Mouse (Mus musculus) hindbrain, embryonic 10.5 days (tissue): ENCODE measurements at regions not wholly inside any gene's neighbourhood (a gene's known extent, or its start where the extent isn't known, plus 50 kb on each side); places are given as distances from the start of the nearest gene placed in this dataset.

Source experiments
- DNase-seq: peaks from one replicate; pipeline ENCODE4 v3.0.0-alpha.2; 2017; ENCODE audit warnings: low spot score
- H3K27ac ChIP-seq: fragments of 300-500 bp; sonication (generic); 2 replicates; pipeline ENCODE4 v1.5.1; 2016; ENCODE audit warnings: mild to moderate bottlenecking, moderate library complexity
- H3K27me3 ChIP-seq: fragments of 300-500 bp; sonication (generic); 2 replicates; pipeline ENCODE4 v1.6.1; 2016; ENCODE audit warnings: mild to moderate bottlenecking; ENCODE audit not compliant: poor library complexity, insufficient read depth, severe bottlenecking
- H3K36me3 ChIP-seq: fragments of 300-500 bp; sonication (generic); 2 replicates; pipeline ENCODE4 v1.6.1; 2016; ENCODE audit warnings: mild to moderate bottlenecking, moderate library complexity
- H3K4me1 ChIP-seq: fragments of 300-500 bp; sonication (generic); replicated peaks from 2 replicates; pipeline ENCODE4 v1.6.1; 2016; ENCODE audit warnings: mild to moderate bottlenecking
- H3K4me3 ChIP-seq: fragments of 300-500 bp; sonication (generic); 2 replicates; pipeline ENCODE4 v1.5.1; 2016; ENCODE audit warnings: mild to moderate bottlenecking, moderate library complexity
- H3K9me3 ChIP-seq: fragments of 300-500 bp; sonication (generic); 2 replicates; pipeline ENCODE4 v1.6.1; 2016; ENCODE audit warnings: mild to moderate bottlenecking, moderate library complexity
- WGBS: fragments of 180-500 bp; shearing (Covaris S2); methylation state at CpG from one replicate; pipeline ENCODE4 v1.1.7; 2016; 5-methylcytosine and 5-hydroxymethylcytosine counted together

GRCm38 (mm10) chr11:28695031-28695430 lies 110.9 kb upstream of the Ccdc85a start:
- Histone ChIP-seq H3K36me3 (no peaks in the 10 kb centered on the region), H3K4me3 (no peak overlapping the region), H3K27ac (no peak overlapping the region), H3K4me1 (peaks cover 35% of the 10 kb centered on the region), H3K27me3 (no peaks in the 10 kb centered on the region), H3K9me3 (no peaks in the 10 kb centered on the region)
- no peak for DNase-seq
- 89% methylated on average over 3 of the region's 3 CpGs for WGBS

- Histone ChIP-seq H3K4me1 (peaks cover 35% of the 10 kb centered on the region), H3K4me3 (no peak overlapping the region), H3K36me3 (no peaks in the 10 kb centered on the region), H3K27ac (no peak overlapping the region), H3K27me3 (no peaks in the 10 kb centered on the region), H3K9me3 (no peaks in the 10 kb centered on the region)
- WGBS = 57% methylated on average over 1 of the region's 1 CpGs
- DNase-seq = no peak
Observed at GRCm38 (mm10) chr11:28693303-28693702, 109.2 kb upstream of the Ccdc85a start.

- H3K4me3 ChIP-seq = no peak overlapping the region
- 38% methylated on average over 3 of the region's 3 CpGs for WGBS
- H3K4me1 ChIP-seq = peaks cover 28% of the 10 kb centered on the region
- no peaks in the 10 kb centered on the region for H3K9me3 ChIP-seq
- no peaks in the 10 kb centered on the region for H3K36me3 ChIP-seq
- H3K27ac ChIP-seq = peak overlapping the region; percentile 42
- peak; percentile 58 for DNase-seq
- no peaks in the 10 kb centered on the region for H3K27me3 ChIP-seq
Observed at GRCm38 (mm10) chr11:28692263-28693194, 108.4 kb upstream of the Ccdc85a start.

DNA sequence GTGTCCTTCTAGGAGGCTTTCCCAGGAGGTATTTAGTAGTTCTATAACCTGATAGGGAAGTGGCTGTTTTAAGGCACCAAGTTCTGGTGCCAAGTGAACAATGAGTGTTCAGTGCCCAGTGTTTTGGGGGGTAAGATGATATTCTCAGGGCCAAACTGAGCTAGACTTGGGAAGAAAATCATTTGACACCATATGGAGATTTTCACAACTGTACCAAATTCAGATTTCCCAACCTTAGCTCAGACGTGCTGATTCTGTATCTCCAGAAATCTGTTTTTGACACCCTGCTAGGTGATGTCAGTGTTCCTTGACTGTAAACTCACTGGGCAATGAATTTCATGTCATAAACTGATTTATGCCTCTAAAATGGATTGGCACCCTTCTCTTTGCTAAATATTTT lies 104.3 kb upstream of the Ccdc85a start:
- WGBS = 78% methylated on average over 1 of the region's 1 CpGs

GRCm38 (mm10) chr11:28685407-28685806 lies 101.3 kb upstream of the Ccdc85a start:
- no peak overlapping the region for H3K4me3 ChIP-seq
- DNase-seq = no peak
- no peaks in the 10 kb centered on the region for H3K36me3 ChIP-seq
- H3K9me3 ChIP-seq = no peaks in the 10 kb centered on the region
- peaks cover 12% of the 10 kb centered on the region for H3K4me1 ChIP-seq
- H3K27ac ChIP-seq = no peak overlapping the region
- H3K27me3 ChIP-seq = no peaks in the 10 kb centered on the region

More for the DNA sequence above, 104.3 kb upstream of the Ccdc85a start:
- no peak for DNase-seq
- no peak overlapping the region for H3K4me3 ChIP-seq
- H3K9me3 ChIP-seq = no peaks in the 10 kb centered on the region
- H3K27ac ChIP-seq = no peak overlapping the region
- no peaks in the 10 kb centered on the region for H3K27me3 ChIP-seq
- H3K36me3 ChIP-seq = no peaks in the 10 kb centered on the region
- H3K4me1 ChIP-seq = peaks cover 29% of the 10 kb centered on the region

DNA sequence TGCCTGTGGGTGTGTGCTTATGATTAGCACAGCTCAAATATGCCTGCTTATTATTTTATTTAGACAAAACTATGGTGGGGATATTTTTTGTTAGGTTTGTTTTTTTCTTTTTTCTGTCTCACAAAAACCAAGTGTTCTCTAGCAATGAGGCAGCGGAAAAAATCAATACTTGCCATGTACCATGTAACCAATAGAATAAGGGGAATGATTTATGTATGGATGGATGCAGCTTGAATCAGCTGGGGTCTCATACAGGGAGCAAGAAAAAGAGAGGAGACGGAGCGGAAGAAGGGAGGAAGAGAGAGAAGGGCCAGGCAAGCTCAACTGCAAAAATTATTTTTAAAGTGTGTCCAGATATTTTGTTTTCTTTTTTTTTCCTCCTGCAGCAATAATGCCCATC lies 97.2 kb upstream of the Ccdc85a start:
- Histone ChIP-seq H3K27me3 (no peaks in the 10 kb centered on the region), H3K9me3 (no peaks in the 10 kb centered on the region), H3K36me3 (no peaks in the 10 kb centered on the region), H3K4me1 (peaks cover 15% of the 10 kb centered on the region), H3K27ac (no peak overlapping the region), H3K4me3 (no peak overlapping the region)
- whole genome bisulfite sequencing = 70% methylated on average over 3 of the region's 3 CpGs
- no peak for DNase-seq

DNA sequence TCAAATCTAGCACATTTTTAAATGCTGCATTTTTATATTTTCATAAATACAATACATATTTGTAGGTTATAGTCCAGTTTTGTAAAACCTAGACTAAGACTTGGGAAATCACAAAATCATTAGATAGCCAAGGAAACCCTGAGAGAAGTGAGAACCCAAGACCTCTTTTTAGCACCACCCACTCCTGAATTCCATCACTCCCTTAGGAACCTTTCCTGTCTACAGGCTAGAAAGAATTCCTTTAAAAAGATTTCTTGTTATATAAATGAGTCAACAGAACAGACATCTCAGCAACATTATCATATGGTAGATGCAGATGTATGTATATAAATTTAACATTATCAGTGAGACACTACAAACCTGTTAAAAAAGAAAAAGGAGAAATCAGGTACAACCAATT lies 86.6 kb upstream of the Ccdc85a start:
- Histone ChIP-seq H3K27ac (no peak overlapping the region), H3K9me3 (no peaks in the 10 kb centered on the region), H3K36me3 (no peaks in the 10 kb centered on the region), H3K4me3 (no peak overlapping the region), H3K4me1 (no peaks in the 10 kb centered on the region), H3K27me3 (no peaks in the 10 kb centered on the region)
- DNase-seq = no peak

DNA sequence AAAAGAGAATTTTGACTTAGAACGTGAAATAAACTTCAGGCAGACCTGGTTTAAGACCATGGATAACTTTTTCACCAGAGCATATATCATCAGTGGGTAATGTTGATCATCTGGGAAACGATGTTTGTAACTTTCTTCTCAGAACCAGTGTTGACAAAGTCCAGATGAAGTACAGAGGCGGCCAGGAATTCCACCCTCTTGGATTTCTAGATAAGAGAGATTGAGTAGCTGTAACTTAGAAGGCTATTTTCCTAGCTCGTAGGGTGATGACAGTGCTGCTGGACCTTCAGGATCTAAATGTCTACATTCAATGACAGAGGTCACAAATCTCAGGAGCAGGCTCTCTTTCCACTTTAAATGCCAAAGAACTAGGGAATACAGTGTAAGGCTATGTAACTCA lies 85.2 kb upstream of the Ccdc85a start:
- no peak for DNase-seq
- Histone ChIP-seq H3K27me3 (no peaks in the 10 kb centered on the region), H3K27ac (no peak overlapping the region), H3K36me3 (no peaks in the 10 kb centered on the region), H3K4me3 (no peak overlapping the region), H3K4me1 (no peaks in the 10 kb centered on the region), H3K9me3 (no peaks in the 10 kb centered on the region)
- 87% methylated on average over 4 of the region's 4 CpGs for WGBS

GRCm38 (mm10) chr11:28660377-28660776 lies 76.3 kb upstream of the Ccdc85a start:
- Histone ChIP-seq H3K4me1 (peaks cover 8% of the 10 kb centered on the region), H3K9me3 (no peaks in the 10 kb centered on the region), H3K27ac (no peak overlapping the region), H3K4me3 (no peak overlapping the region), H3K36me3 (no peaks in the 10 kb centered on the region), H3K27me3 (no peaks in the 10 kb centered on the region)
- 78% methylated on average over 4 of the region's 4 CpGs for WGBS
- DNase-seq = no peak

DNA sequence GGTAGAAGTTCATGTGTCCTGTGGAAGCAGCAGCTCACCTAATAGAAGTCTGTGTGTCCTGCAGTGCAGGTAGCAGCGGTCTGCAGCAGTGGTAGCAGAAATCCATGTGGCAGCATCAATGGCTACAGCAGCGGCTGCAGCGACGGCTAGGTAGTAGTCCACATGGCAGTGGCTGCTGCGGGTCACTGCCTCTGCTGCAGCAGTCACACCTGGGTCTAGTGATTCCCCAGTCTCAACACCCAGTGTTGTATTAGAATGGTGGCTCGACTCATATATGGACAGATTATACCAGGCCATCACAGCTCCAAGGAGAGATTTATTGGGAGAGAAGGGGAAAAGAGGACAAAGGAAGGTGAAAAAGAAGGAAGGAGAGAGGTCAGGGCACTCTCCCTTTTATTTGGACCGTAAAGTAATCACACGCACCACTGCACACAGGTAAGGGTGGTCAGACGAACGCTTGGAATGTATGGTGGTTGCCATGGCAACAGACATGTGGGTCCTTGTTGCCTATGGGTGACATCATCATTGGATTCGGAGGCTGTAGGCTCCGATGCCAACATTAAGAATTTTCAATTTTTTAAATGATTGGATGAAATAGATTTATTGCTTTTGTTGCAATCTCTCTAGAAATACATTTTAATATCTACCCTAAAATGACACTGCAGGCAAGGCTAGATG lies 71.2 kb upstream of the Ccdc85a start:
- Histone ChIP-seq H3K27me3 (no peaks in the 10 kb centered on the region), H3K4me1 (peaks cover 8% of the 10 kb centered on the region), H3K36me3 (no peaks in the 10 kb centered on the region), H3K27ac (no peak overlapping the region), H3K9me3 (no peaks in the 10 kb centered on the region), H3K4me3 (no peak overlapping the region)
- DNase-seq = no peak
- WGBS = 87% methylated on average over 12 of the region's 12 CpGs

- no peaks in the 10 kb centered on the region for H3K36me3 ChIP-seq
- H3K27ac ChIP-seq = peak overlapping the region; percentile 45; the same call in 1 of the 2 replicates
- no peak for DNase-seq
- no peak overlapping the region for H3K4me3 ChIP-seq
- H3K9me3 ChIP-seq = no peaks in the 10 kb centered on the region
- H3K4me1 ChIP-seq = peaks cover 15% of the 10 kb centered on the region
- H3K27me3 ChIP-seq = no peaks in the 10 kb centered on the region
- 77% methylated on average over 7 of the region's 7 CpGs for WGBS
Observed at GRCm38 (mm10) chr11:28649446-28649845, 65.3 kb upstream of the Ccdc85a start.

DNA sequence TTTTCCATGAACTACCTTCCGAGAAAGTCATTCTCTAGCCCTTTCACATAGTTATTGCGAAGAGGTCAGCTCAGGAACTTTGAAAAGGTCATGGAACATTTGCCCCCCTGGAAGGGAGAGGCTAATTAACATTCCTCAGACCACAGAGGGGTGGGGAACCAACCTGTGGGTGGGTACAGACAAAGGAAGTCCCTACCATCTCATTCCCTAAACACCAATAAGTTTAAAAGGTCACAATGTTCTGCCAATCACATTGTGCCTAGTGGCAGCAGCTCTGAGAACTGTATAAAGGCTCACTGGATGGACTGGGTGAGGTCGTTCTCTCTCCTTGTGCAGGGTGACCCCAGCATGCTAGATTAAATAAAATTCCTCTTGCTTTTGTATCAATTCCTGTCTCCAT lies 64.8 kb upstream of the Ccdc85a start:
- WGBS = 25% methylated on average over 3 of the region's 3 CpGs
- Histone ChIP-seq H3K4me3 (no peak overlapping the region), H3K27me3 (no peaks in the 10 kb centered on the region), H3K27ac (no peak overlapping the region; the same call in 1 of the 2 replicates), H3K4me1 (peaks cover 15% of the 10 kb centered on the region), H3K36me3 (no peaks in the 10 kb centered on the region), H3K9me3 (no peaks in the 10 kb centered on the region)
- no peak for DNase-seq

- H3K9me3 ChIP-seq = no peaks in the 10 kb centered on the region
- H3K4me3 ChIP-seq = no peak overlapping the region
- no peak overlapping the region for H3K27ac ChIP-seq
- H3K27me3 ChIP-seq = no peaks in the 10 kb centered on the region
- WGBS = 96% methylated on average over 1 of the region's 1 CpGs
- peaks cover 2% of the 10 kb centered on the region; the same call in 1 of the 2 replicates for H3K4me1 ChIP-seq
- no peak for DNase-seq
- no peaks in the 10 kb centered on the region for H3K36me3 ChIP-seq
Observed at GRCm38 (mm10) chr11:28639081-28639480, 55.0 kb upstream of the Ccdc85a start.
